Mouse (Mus musculus) megakaryocyte, embryonic 14.5 days (primary cell): ENCODE data around the gene Clstn2.

Experiments used
- FLI1 ChIP-seq: IDR thresholded peaks from 2 replicates; pipeline ENCODE4 v1.6.1; 2012; ENCODE audit warnings: low read length, inconsistent platforms, mixed read lengths
- GATA1 ChIP-seq: IDR thresholded peaks from 3 replicates; pipeline ENCODE4 v1.6.1; 2012; ENCODE audit warnings: mixed read lengths, low read length, inconsistent platforms, borderline replicate concordance

DNA sequence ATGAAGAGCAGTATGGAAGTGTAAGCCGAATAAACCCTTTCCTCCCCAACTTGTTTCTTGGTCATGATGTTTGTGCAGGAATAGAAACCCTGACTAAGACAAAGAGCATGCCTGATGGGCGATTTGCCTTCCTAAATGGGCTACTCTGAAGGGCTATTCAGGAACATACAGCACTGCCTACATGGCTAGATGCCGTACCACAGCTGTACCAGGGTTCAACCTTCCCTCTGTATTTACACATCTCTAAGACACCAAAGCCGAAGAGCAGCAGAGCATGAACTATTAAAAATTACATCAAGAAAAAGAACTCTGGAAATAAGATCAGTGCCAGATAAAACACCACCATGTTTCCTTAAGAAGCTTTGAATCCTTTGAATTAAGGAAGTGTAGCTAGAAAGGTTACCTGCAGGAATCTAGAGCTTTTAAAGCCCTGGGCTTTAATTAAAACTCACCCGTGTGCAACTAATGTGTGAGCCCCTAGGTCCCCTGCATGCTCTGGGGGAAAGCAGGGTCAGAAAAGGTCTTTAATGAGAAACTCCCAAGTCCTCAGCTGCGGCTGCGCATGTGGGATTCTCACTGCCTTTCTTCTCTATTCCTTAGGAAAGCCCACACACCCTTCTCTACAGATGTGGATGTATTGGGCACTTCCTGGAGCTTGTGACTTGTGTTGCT is 277.2 kb downstream of the Clstn2 start:
- TF ChIP-seq GATA1 (no peak), FLI1 (no peak)
